Mouse (Mus musculus) thymus, adult 2 months (tissue): ENCODE measurements around the gene Tifa. TPM values are rescaled to one million over a fixed set of nuclear protein-coding genes. Genes with fewer than 3 reads are reported as not detected.

ENCODE experiments used
- DNase-seq: peaks from one replicate; pipeline ENCODE4 v3.0.0; 2021
- H3K27ac ChIP-seq: fragments of 200-500 bp; 2 replicates; pipeline ENCODE4 v1.5.1; 2012; ENCODE audit warnings: low read length, control low read depth; ENCODE audit not compliant: control insufficient read depth, insufficient read depth
- H3K27me3 ChIP-seq: fragments of 200-500 bp; 2 replicates; pipeline ENCODE4 v1.6.1; 2012; ENCODE audit warnings: mild to moderate bottlenecking, low read length, moderate library complexity, mixed read lengths; ENCODE audit not compliant: control insufficient read depth, insufficient read depth
- H3K36me3 ChIP-seq: fragments of 200-500 bp; 2 replicates; pipeline ENCODE4 v1.6.1; 2012; ENCODE audit warnings: mild to moderate bottlenecking, low read length, moderate library complexity; ENCODE audit not compliant: control insufficient read depth, insufficient read depth
- H3K4me1 ChIP-seq: fragments of 200-500 bp; replicated peaks from 2 replicates; pipeline ENCODE4 v1.6.1; 2012; ENCODE audit warnings: low read length; ENCODE audit not compliant: control insufficient read depth, insufficient read depth
- H3K4me3 ChIP-seq: fragments of 200-500 bp; 2 replicates; pipeline ENCODE4 v1.5.1; 2012; ENCODE audit warnings: mild to moderate bottlenecking, low read length, control low read depth, moderate library complexity; ENCODE audit not compliant: control insufficient read depth, insufficient read depth
- CTCF ChIP-seq: fragments of 200-500 bp; IDR thresholded peaks from 2 replicates; pipeline ENCODE4 v1.5.1; 2012; ENCODE audit warnings: mild to moderate bottlenecking, control low read depth, low read length, moderate library complexity, borderline replicate concordance; ENCODE audit not compliant: control insufficient read depth, poor library complexity, insufficient read depth; ENCODE audit errors: extremely low read depth
- POLR2A ChIP-seq: fragments of 200-500 bp; IDR thresholded peaks from 2 replicates; pipeline ENCODE4 v1.6.1; 2012; ENCODE audit warnings: mild to moderate bottlenecking, low read length, control low read depth, moderate library complexity; ENCODE audit not compliant: control insufficient read depth, poor library complexity, insufficient read depth; ENCODE audit errors: extremely low read depth
- WGBS: fragments of 180-500 bp; shearing (Covaris S2); methylation state at CpG from one replicate; pipeline ENCODE4 v1.1.7; 2018; 5-methylcytosine and 5-hydroxymethylcytosine counted together
- polyA plus RNA-seq: library from polyadenylated mRNA; depleted of rRNA; stranded (reverse); fragments of >200 nt; gene quantifications from 2 replicates; pipeline ENCODE4 v1.2.3, GENCODE M21; 2012; rRNA removed

The Tifa gene
- polyA plus RNA-seq, 1 experiment: 2.5 TPM

DNA sequence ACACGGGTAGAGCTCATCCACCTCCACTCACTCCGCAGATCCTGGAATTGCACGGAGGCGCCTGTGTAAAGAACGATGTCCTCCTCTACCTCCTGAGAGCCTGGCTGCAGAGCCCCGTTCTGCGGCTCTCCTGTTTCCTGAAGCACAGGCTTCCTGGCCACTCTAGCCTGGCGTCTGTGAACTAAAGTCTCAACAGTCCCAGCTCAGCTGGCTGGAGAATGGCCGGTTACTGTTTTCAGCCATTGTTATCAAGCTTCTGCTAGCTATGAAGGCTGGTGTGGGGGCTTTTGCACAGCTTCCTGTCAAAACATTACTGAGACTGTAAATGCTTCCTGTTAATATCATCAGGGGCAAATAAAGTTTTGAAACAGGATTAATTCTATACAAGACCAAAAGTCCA is 82.0 kb downstream of the Tifa start:
- Histone ChIP-seq H3K4me1 (peaks cover 18% of the 10 kb centered on the region), H3K36me3 (no peaks in the 10 kb centered on the region), H3K27ac (no peak overlapping the region), H3K27me3 (no peaks in the 10 kb centered on the region), H3K4me3 (no peak overlapping the region)
- WGBS: 76% methylated on average over 9 of the region's 9 CpGs
- no peak for DNase-seq
- TF ChIP-seq POLR2A (no peak), CTCF (no peak)

DNA sequence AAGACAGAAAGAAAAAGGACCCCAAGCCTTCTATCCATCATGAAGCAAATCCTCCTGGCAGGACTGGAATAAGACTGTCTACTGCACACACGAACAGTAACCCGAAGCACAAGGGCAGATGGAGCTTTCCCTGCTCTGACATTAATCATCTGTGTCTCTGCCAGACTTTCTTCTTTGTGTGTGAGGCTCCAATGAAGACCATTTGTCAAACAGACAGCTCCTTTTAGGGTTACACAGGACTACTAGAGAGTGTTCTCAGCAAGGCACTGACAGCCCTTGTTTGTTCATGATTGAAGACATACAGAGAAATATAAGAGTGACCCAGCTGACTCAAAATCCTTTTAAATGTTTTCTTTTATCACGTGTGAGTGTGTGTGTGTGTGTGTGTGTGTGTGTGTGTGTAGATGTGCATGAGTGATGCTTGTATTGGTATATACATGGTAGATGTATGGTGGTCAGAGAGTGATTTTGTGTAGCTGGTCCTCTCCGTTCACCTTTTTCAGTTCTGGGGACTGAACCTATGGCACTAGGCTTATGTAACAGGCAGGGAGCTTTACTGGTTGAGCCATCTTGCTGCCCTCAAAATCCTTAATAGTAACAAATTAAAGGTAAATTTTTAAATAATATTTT is 84.8 kb downstream of the Tifa start:
- no peak for TF ChIP-seq CTCF
- no peak for TF ChIP-seq POLR2A
- Histone ChIP-seq H3K4me3 (no peak overlapping the region), H3K27me3 (no peaks in the 10 kb centered on the region), H3K27ac (no peak overlapping the region), H3K4me1 (peaks cover 7% of the 10 kb centered on the region), H3K36me3 (no peaks in the 10 kb centered on the region)
- DNase-seq: no peak
- WGBS: 91% methylated on average over 4 of the region's 4 CpGs

DNA sequence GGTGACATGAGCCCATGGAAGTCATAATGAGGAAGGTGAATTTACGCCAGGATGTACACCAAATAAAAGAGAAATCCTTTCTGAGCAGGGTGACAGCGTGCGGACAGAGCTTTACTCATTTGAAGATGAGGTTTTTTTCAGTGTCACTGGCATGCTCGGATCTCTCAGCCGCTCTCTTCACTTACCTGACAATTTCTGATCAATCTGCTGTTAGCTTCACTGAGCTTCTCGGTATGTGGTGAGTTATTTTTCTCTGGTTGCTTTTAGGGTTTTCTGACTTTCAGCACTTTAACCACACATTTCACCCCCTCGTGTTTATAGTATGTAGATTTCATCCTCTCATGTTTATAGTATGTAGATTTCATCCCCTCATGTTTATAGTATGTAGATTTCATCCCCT is 85.5 kb downstream of the Tifa start:
- Histone ChIP-seq H3K27me3 (no peaks in the 10 kb centered on the region), H3K4me3 (no peak overlapping the region), H3K27ac (no peak overlapping the region), H3K36me3 (no peaks in the 10 kb centered on the region), H3K4me1 (peaks cover 5% of the 10 kb centered on the region)
- DNase-seq: no peak
- WGBS: 87% methylated on average over 7 of the region's 7 CpGs
- no peak for TF ChIP-seq CTCF

GRCm38 (mm10) chr3:127875509-127875908 is 85.9 kb downstream of the Tifa start:
- DNase-seq: no peak
- Histone ChIP-seq H3K36me3 (no peaks in the 10 kb centered on the region), H3K4me3 (no peak overlapping the region), H3K4me1 (peaks cover 5% of the 10 kb centered on the region), H3K27me3 (no peaks in the 10 kb centered on the region), H3K27ac (no peak overlapping the region)
- TF ChIP-seq CTCF: no peak
- TF ChIP-seq POLR2A: no peak
- WGBS: 89% methylated on average over 2 of the region's 2 CpGs

- H3K4me3 ChIP-seq: no peak overlapping the region
- 97% methylated on average over 3 of the region's 3 CpGs for WGBS
- no peaks in the 10 kb centered on the region for H3K4me1 ChIP-seq
- DNase-seq: no peak
- no peaks in the 10 kb centered on the region for H3K27me3 ChIP-seq
- H3K27ac ChIP-seq: no peak overlapping the region
- H3K36me3 ChIP-seq: no peaks in the 10 kb centered on the region
- TF ChIP-seq CTCF: no peak
- no peak for TF ChIP-seq POLR2A
These were observed 90.4 kb downstream of the Tifa start for GRCm38 (mm10) chr3:127879968-127880367.

- no peak for TF ChIP-seq POLR2A
- no peak for TF ChIP-seq CTCF
- H3K36me3 ChIP-seq: no peaks in the 10 kb centered on the region
- H3K4me3 ChIP-seq: no peak overlapping the region
- no peaks in the 10 kb centered on the region for H3K4me1 ChIP-seq
- no peaks in the 10 kb centered on the region for H3K27me3 ChIP-seq
- 96% methylated on average over 2 of the region's 2 CpGs for WGBS
- no peak overlapping the region for H3K27ac ChIP-seq
- no peak for DNase-seq
These were observed 92.1 kb downstream of the Tifa start for GRCm38 (mm10) chr3:127881684-127882083.

Other genes with a start within 250 kb of the Tifa start
- 2.8 and 3.5 TPM in 2 replicates for gene Larp7, start 236.5 kb upstream of the Tifa start, polyA plus RNA-seq
- 2.6 and 4.2 TPM in 2 replicates for gene Zgrf1, start 236.3 kb upstream of the Tifa start, polyA plus RNA-seq
- gene Neurog2, start 156.7 kb upstream of the Tifa start, polyA plus RNA-seq: 0.09 and 0.20 TPM in 2 replicates
- 1.7 and 1.8 TPM in 2 replicates for gene Alpk1, start 9.3 kb upstream of the Tifa start, polyA plus RNA-seq
- 25.2 and 30.5 TPM in 2 replicates for gene Ap1ar, start 47.7 kb downstream of the Tifa start, polyA plus RNA-seq
- 4.8 and 5.7 TPM in 2 replicates for gene Fam241a, start 106.5 kb downstream of the Tifa start, polyA plus RNA-seq